Comparison of ENCODE assay signal across 19 mouse cellular contexts in the genomic region with DNA sequence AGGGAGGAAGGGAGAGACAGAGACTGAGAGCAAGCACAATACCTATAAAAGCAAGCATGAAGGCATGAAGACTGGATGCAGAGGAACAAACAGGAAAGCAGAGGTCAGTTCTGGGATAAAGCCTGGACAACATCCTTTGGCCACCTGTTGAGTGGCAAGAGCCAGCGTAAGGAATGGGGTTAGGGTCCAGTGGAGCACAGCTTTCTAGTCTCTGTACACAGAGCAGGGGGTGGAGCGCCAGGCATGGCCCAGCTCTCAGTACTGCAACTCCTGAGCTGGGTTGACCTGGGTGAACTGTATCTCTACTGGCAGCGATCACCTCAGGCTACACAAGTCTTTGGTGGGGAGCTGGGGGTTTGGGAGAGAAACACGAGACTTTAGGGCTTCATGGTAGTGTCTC. TPM values are rescaled to one million over a fixed set of nuclear protein-coding genes. Genes with fewer than 3 reads are reported as not detected.
DNase-seq lines count a peak whose midpoint lies in the region; ATAC-seq and TF ChIP-seq lines count a peak whose summit lies in the region.
"Had no signal": no experiment of that assay in that cellular context is flagged by ENCODE, and none has a peak within 500 bp of the region (broad histone marks: within the 10 kb centered on the region; RNA-seq: fewer than 3 reads in every experiment).

No protein-coding gene starts in this region.

- no peak overlapping the region for H3K4me3 ChIP-seq in gastrocnemius, adult 2 months
- H3K4me3 ChIP-seq in heart, embryonic 15.5 days: no peak overlapping the region
- H3K4me3 ChIP-seq in liver, embryonic 15.5 days (replicated peaks): no peak overlapping the region
- H3K4me3 ChIP-seq in liver, embryonic 12.5 days: no peak overlapping the region
- H3K4me3 ChIP-seq in olfactory bulb, adult 2 months (ENCODE audit: insufficient read depth, low read depth, low read length): no peak overlapping the region
- H3K4me3 ChIP-seq: hindbrain, embryonic 15.5 days; intestine, embryonic 15.5 days; limb, embryonic 12.5 days; midbrain, embryonic 10.5 days had no signal

- DNase-seq in gastrocnemius, adult 2 months: no peak
- no peak for DNase-seq in gastrocnemius, adult 8-10 months (ENCODE audit: low spot score in 2 of 2)
- DNase-seq in heart, adult 18-20 months: no peak
- DNase-seq in lung, postnatal 14 days: no peak
- DNase-seq: B cell, adult 2 months; embryo, embryonic 11 days; kidney, adult 9 months; kidney, postnatal 4 days; lung, embryonic 14.5 days; thymus, postnatal 14 days had no signal

- no peak for TF ChIP-seq POLR2A in olfactory bulb, adult 2 months (IDR thresholded peaks at IDR 0.05; ENCODE audit: insufficient read depth, low read depth, low read length)

- H3K9me3 ChIP-seq in heart, embryonic 15.5 days (replicated peaks): no peaks in the 10 kb centered on the region
- no peaks in the 10 kb centered on the region for H3K9me3 ChIP-seq in liver, embryonic 15.5 days (replicated peaks)
- no peaks in the 10 kb centered on the region for H3K9me3 ChIP-seq in liver, embryonic 12.5 days (replicated peaks)
- H3K9me3 ChIP-seq: hindbrain, embryonic 15.5 days; intestine, embryonic 15.5 days; limb, embryonic 12.5 days; midbrain, embryonic 10.5 days had no signal

- H3K27ac ChIP-seq in gastrocnemius, adult 2 months: peak overlapping the region; percentile 92
- H3K27ac ChIP-seq in heart, embryonic 15.5 days: peak overlapping the region; percentile 93
- H3K27ac ChIP-seq in liver, embryonic 15.5 days (replicated peaks): no peak overlapping the region
- no peak overlapping the region for H3K27ac ChIP-seq in liver, embryonic 12.5 days
- peak overlapping the region; percentile 80 for H3K27ac ChIP-seq in olfactory bulb, adult 2 months (ENCODE audit: insufficient read depth, low read depth, low read length)
- H3K27ac ChIP-seq: hindbrain, embryonic 15.5 days; intestine, embryonic 15.5 days; limb, embryonic 12.5 days; macrophage; midbrain, embryonic 10.5 days had no signal

- H3K4me2 ChIP-seq in heart, embryonic 15.5 days: no peak overlapping the region
- H3K4me2 ChIP-seq in liver, embryonic 15.5 days: no peak overlapping the region
- H3K4me2 ChIP-seq in liver, embryonic 12.5 days: no peak overlapping the region
- H3K4me2 ChIP-seq: hindbrain, embryonic 15.5 days; intestine, embryonic 15.5 days; limb, embryonic 12.5 days; lung, embryonic 14.5 days had no signal

- no peak for TF ChIP-seq CTCF in gastrocnemius, adult 2 months (IDR thresholded peaks at IDR 0.05)
- no peak for TF ChIP-seq CTCF in olfactory bulb, adult 2 months (IDR thresholded peaks at IDR 0.05; ENCODE audit: insufficient read depth, low read depth, low read length)

- no peaks in the 10 kb centered on the region for H3K36me3 ChIP-seq in heart, embryonic 15.5 days
- H3K36me3 ChIP-seq in liver, embryonic 15.5 days (replicated peaks): no peaks in the 10 kb centered on the region
- no peaks in the 10 kb centered on the region for H3K36me3 ChIP-seq in liver, embryonic 12.5 days
- H3K36me3 ChIP-seq: hindbrain, embryonic 15.5 days; intestine, embryonic 15.5 days; limb, embryonic 12.5 days; midbrain, embryonic 10.5 days had no signal

- no peak for ATAC-seq in heart, embryonic 15.5 days (replicated peaks; ENCODE audit: insufficient number of reproducible peaks, insufficient read depth, low FRiP score, low read depth)
- ATAC-seq in liver, embryonic 15.5 days (ENCODE audit: insufficient read depth): peak; percentile 45; the same call in 1 of the 2 replicates
- no peak for ATAC-seq in liver, embryonic 12.5 days
- ATAC-seq: intestine, embryonic 15.5 days had no signal

- 0 out of 2 replicates have a peak overlapping the region, but pooled peaks have one; percentile 27 for H3K9ac ChIP-seq in heart, embryonic 15.5 days
- H3K9ac ChIP-seq in liver, embryonic 15.5 days: no peak overlapping the region
- H3K9ac ChIP-seq in liver, embryonic 12.5 days: no peak overlapping the region
- H3K9ac ChIP-seq: hindbrain, embryonic 15.5 days; intestine, embryonic 15.5 days; limb, embryonic 12.5 days; lung, embryonic 14.5 days had no signal

- intact Hi-C loops in gastrocnemius, adult 2 months (cut with DNase I): loop anchor here (2.0 kb wide), 1 partner anchor 23 kb away; no protein-coding TSS in a partner anchor

- peaks cover 84% of the 10 kb centered on the region for H3K4me1 ChIP-seq in heart, embryonic 15.5 days (replicated peaks)
- peaks cover 32% of the 10 kb centered on the region for H3K4me1 ChIP-seq in liver, embryonic 15.5 days (replicated peaks)
- peaks cover 55% of the 10 kb centered on the region for H3K4me1 ChIP-seq in liver, embryonic 12.5 days
- peaks cover 66% of the 10 kb centered on the region for H3K4me1 ChIP-seq in olfactory bulb, adult 2 months (ENCODE audit: control insufficient read depth, insufficient read depth, low read length)

- 84% methylated on average over 4 of the region's 4 CpGs for WGBS in heart, embryonic 15.5 days
- WGBS in liver, embryonic 15.5 days (ENCODE audit: insufficient replicate concordance): 71% methylated on average over 4 of the region's 4 CpGs
- WGBS in liver, embryonic 12.5 days (ENCODE audit: insufficient replicate concordance): 68% methylated on average over 4 of the region's 4 CpGs
- WGBS in olfactory bulb, adult 2 months: 82% methylated on average over 4 of the region's 4 CpGs

- H3K27me3 ChIP-seq in heart, embryonic 15.5 days: no peaks in the 10 kb centered on the region
- H3K27me3 ChIP-seq in liver, embryonic 15.5 days: no peaks in the 10 kb centered on the region
- H3K27me3 ChIP-seq in liver, embryonic 12.5 days (replicated peaks): no peaks in the 10 kb centered on the region
- H3K27me3 ChIP-seq: hindbrain, embryonic 15.5 days; intestine, embryonic 15.5 days; limb, embryonic 12.5 days had no signal

RNA-seq across cellular contexts. Expression of gene Arl6ip4, which starts 56.4 kb away (rescaled TPM):
- 10 to 100 TPM; 38.3 to 41.2 TPM for total RNA-seq in gastrocnemius, adult 2 months (2021)
- 10 to 100 TPM; 36.7 to 46.8 (median 44.1) TPM for total RNA-seq in gastrocnemius, adult 8-10 months (2022)
- polyA plus RNA-seq in heart, embryonic 15.5 days (2015; fragmentation: Nextera tagmentation; extraction: Ambion mirVana): 67.6 and 75.3 TPM in 2 replicates
- 10 to 100 TPM; 36.3 to 37.8 TPM for total RNA-seq in heart, adult 18-20 months (2021)
- polyA plus RNA-seq in liver, embryonic 15.5 days (2015; fragmentation: Nextera tagmentation; extraction: Ambion mirVana): 52.1 and 53.5 TPM in 2 replicates
- polyA plus RNA-seq in liver, embryonic 12.5 days (2016; fragmentation: Nextera tagmentation; extraction: Ambion mirVana): 94.1 and 100 TPM in 2 replicates
- polyA plus RNA-seq in olfactory bulb, adult 2 months (2012; ENCODE audit: insufficient read depth, insufficient read length, low replicate concordance, missing spikeins): not detected in 2 replicates

Comparison
In these comparisons a context has a peak if more than half of its experiments do, and no peak if none do; other contexts are left out.
1. H3K27ac ChIP-seq: peak in gastrocnemius, adult 2 months (single experiment), heart, embryonic 15.5 days (single experiment) and olfactory bulb, adult 2 months (single experiment); none in liver, embryonic 15.5 days (single experiment) and liver, embryonic 12.5 days (single experiment).